Mouse (Mus musculus) WW6 (cell line): ENCODE data around the gene Hes1.

Experiments
- DNase-seq: peaks from one replicate; pipeline ENCODE4 v3.0.0-alpha.2; 2013; ENCODE audit warnings: low read depth, low spot score

The Hes1 gene

GRCm38 (mm10) chr16:30114451-30114850, 50.3 kb downstream of the Hes1 start:
- DNase-seq, result no peak
